Mouse (Mus musculus) mouse trophoblast stem cell (cell line): ENCODE data around the gene Pacsin2.
"Not testable (repeated sequence)": the region's sequence is repeated elsewhere in the genome, so short reads cannot be mapped to it uniquely, and the experiment has no call there.

Source experiments
- in situ Hi-C, 2 experiments: fragments of 300-500 bp; cut with MseI, MboI; formaldehyde crosslinking; loops; 2 replicates in 1 of 2; 3 replicates in 1 of 2; pipeline ENCODE4 v1.15.1; 2025

Gene Pacsin2

GRCm38 (mm10) chr15:83479818-83480217 is 15.4 kb upstream of the Pacsin2 start:
- in situ Hi-C loops, result no loop called here

- in situ Hi-C loops, result no loop called here
These were observed 13.7 kb upstream of the Pacsin2 start for GRCm38 (mm10) chr15:83478096-83478495.

GRCm38 (mm10) chr15:83476593-83477273 is 12.3 kb upstream of the Pacsin2 start:
- in situ Hi-C loops, result no loop called here

- in situ Hi-C loops, result no loop called here
These were observed 10.0 kb upstream of the Pacsin2 start for GRCm38 (mm10) chr15:83474466-83474836.

GRCm38 (mm10) chr15:83473832-83474465 is 9.5 kb upstream of the Pacsin2 start:
- in situ Hi-C loops, result no loop called here

GRCm38 (mm10) chr15:83473251-83473650 is 8.8 kb upstream of the Pacsin2 start:
- in situ Hi-C loops, result no loop called here

- in situ Hi-C loops, result no loop called here
These were observed 7.1 kb upstream of the Pacsin2 start for GRCm38 (mm10) chr15:83471476-83471875.

GRCm38 (mm10) chr15:83470443-83470842 is 6.0 kb upstream of the Pacsin2 start:
- in situ Hi-C loops, result no loop called here

- in situ Hi-C loops, result loop anchor here in 1 of 2 experiments (5.0 kb wide), 1 partner anchor 37 kb away; no protein-coding TSS in a partner anchor
These were observed 4.9 kb upstream of the Pacsin2 start for GRCm38 (mm10) chr15:83469279-83469821.

- in situ Hi-C loops, result loop anchor here in 1 of 2 experiments (5.0 kb wide), 1 partner anchor 35 kb away; no protein-coding TSS in a partner anchor
These were observed 3.0 kb upstream of the Pacsin2 start for GRCm38 (mm10) chr15:83467232-83467966.

GRCm38 (mm10) chr15:83466331-83466730 is 1.9 kb upstream of the Pacsin2 start:
- in situ Hi-C loops, result loop anchor here in 1 of 2 experiments (5.0 kb wide), 1 partner anchor 34 kb away; no protein-coding TSS in a partner anchor

GRCm38 (mm10) chr15:83464905-83465650 is 672 bp upstream of the Pacsin2 start:
- in situ Hi-C loops, result loop anchor here in 1 of 2 experiments (5.0 kb wide), 1 partner anchor 33 kb away; no protein-coding TSS in a partner anchor

- in situ Hi-C loops, result no loop called here
These were observed 880 bp downstream of the Pacsin2 start for GRCm38 (mm10) chr15:83463369-83464082.

GRCm38 (mm10) chr15:83462349-83462748 is 2.1 kb downstream of the Pacsin2 start:
- in situ Hi-C loops, result not testable (repeated sequence)

GRCm38 (mm10) chr15:83460891-83461290 is 3.5 kb downstream of the Pacsin2 start:
- in situ Hi-C loops, result no loop called here

- in situ Hi-C loops, result no loop called here
These were observed 6.9 kb downstream of the Pacsin2 start for GRCm38 (mm10) chr15:83457541-83457940.

- in situ Hi-C loops, result no loop called here
These were observed 8.8 kb downstream of the Pacsin2 start for GRCm38 (mm10) chr15:83455637-83456036.

- in situ Hi-C loops, result no loop called here
These were observed 9.4 kb downstream of the Pacsin2 start for GRCm38 (mm10) chr15:83455034-83455433.

- in situ Hi-C loops, result no loop called here
These were observed 10.0 kb downstream of the Pacsin2 start for GRCm38 (mm10) chr15:83454419-83454818.

- in situ Hi-C loops, result no loop called here
These were observed 10.5 kb downstream of the Pacsin2 start for GRCm38 (mm10) chr15:83453879-83454278.
